Mouse (Mus musculus) liver, embryonic 13.5 days (tissue): Measurements from ENCODE around the gene Fbp1. TPM values are rescaled to one million over a fixed set of nuclear protein-coding genes. Genes with fewer than 3 reads are reported as not detected.

ENCODE experiments used
- ATAC-seq: fragments of 200-750 bp; cut with Nextera tagmentation; 2 replicates; pipeline ENCODE4 v1.8.0; 2017; ENCODE audit warnings: low read depth, mild to moderate bottlenecking, moderate number of reproducible peaks, moderate library complexity
- DNase-seq: peaks from one replicate; pipeline ENCODE4 v3.0.0; 2022
- H3K27ac ChIP-seq: fragments of 300-500 bp; sonication (generic); 2 replicates; pipeline ENCODE4 v1.5.1; 2015; ENCODE audit warnings: moderate library complexity, mild to moderate bottlenecking, inconsistent platforms
- H3K27me3 ChIP-seq: fragments of 300-500 bp; sonication (generic); 2 replicates; pipeline ENCODE4 v1.6.1; 2015; ENCODE audit warnings: mild to moderate bottlenecking, inconsistent platforms
- H3K36me3 ChIP-seq: fragments of 300-500 bp; sonication (generic); 2 replicates; pipeline ENCODE4 v1.6.1; 2015; ENCODE audit warnings: mild to moderate bottlenecking, inconsistent platforms
- H3K4me1 ChIP-seq: fragments of 300-500 bp; sonication (generic); replicated peaks from 2 replicates; pipeline ENCODE4 v1.6.1; 2015; ENCODE audit warnings: inconsistent platforms
- H3K4me2 ChIP-seq: fragments of 300-500 bp; sonication (generic); 2 replicates; pipeline ENCODE4 v1.6.1; 2015; ENCODE audit warnings: inconsistent platforms, mild to moderate bottlenecking, moderate library complexity
- H3K4me3 ChIP-seq: fragments of 300-500 bp; sonication (generic); replicated peaks from 2 replicates; pipeline ENCODE4 v1.5.1; 2015; ENCODE audit warnings: mild to moderate bottlenecking, inconsistent platforms
- H3K9ac ChIP-seq: fragments of 300-500 bp; sonication (generic); 2 replicates; pipeline ENCODE4 v1.6.1; 2015; ENCODE audit warnings: mild to moderate bottlenecking, inconsistent platforms
- H3K9me3 ChIP-seq: fragments of 300-500 bp; sonication (generic); replicated peaks from 2 replicates; pipeline ENCODE4 v1.6.1; 2016; ENCODE audit warnings: inconsistent platforms
- WGBS: fragments of 180-500 bp; shearing (Covaris S2); methylation state at CpG from one replicate; pipeline ENCODE4 v1.1.7; 2015; ENCODE audit not compliant: insufficient replicate concordance; 5-methylcytosine and 5-hydroxymethylcytosine counted together
- polyA plus RNA-seq: library from polyadenylated mRNA; unstranded; fragments of >200 nt; fragmentation: Nextera tagmentation; extraction: Ambion mirVana; gene quantifications from 2 replicates; pipeline ENCODE4 v1.2.1, GENCODE M21; 2015

Gene Fbp1
- polyA plus RNA-seq, 1 experiment from 2014 or later = 0.51 TPM

DNA sequence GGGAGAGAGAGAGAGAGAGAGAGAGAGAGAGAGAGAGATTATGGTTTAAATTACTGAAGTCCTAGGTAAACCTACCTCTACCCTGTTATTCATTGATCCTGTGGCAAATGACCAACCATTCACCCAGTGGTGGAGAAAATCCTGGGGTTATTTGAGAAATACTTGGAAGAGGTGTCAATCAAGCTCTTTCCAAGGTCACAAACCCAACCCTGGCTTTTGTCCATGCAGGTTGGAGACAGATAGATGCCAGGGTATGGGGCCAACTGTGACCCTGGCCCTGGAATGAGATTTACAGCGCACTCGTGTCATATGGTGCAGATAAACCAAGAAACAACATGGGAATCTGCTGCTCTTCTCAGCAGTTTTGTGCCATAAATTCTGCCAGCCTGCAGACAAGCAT lies 4.6 kb downstream of the Fbp1 start:
- Histone ChIP-seq H3K36me3 (no peaks in the 10 kb centered on the region), H3K27me3 (peaks cover 24% of the 10 kb centered on the region), H3K4me1 (peaks cover 11% of the 10 kb centered on the region), H3K9me3 (no peaks in the 10 kb centered on the region), H3K9ac (no peak overlapping the region), H3K4me2 (no peak overlapping the region), H3K27ac (no peak overlapping the region), H3K4me3 (no peak overlapping the region)
- DNase-seq (no peak), ATAC-seq (no peak)
- WGBS = 65% methylated on average over 2 of the region's 2 CpGs

DNA sequence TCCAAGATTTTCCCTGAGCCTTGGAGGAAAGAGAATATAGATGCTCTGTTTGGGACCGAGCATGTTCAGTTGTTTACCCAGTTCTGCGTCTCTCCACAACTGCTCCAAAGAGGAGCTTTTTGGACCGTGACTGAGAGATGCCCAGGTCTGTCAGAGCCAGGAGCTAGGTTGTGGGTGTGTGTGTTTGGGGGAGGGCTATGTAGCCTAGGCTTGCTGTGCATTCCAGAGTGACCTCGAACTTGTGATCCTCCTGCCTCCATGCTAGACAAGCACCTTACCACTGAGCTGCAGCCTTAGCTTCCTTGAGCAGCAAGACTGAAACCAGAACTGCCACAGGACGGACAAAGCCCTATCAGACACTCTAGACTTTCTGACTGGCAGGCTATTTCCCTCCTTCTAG lies 5.2 kb downstream of the Fbp1 start:
- no peak for ATAC-seq
- Histone ChIP-seq H3K27me3 (peaks cover 19% of the 10 kb centered on the region), H3K27ac (no peak overlapping the region), H3K4me1 (peaks cover 11% of the 10 kb centered on the region), H3K36me3 (no peaks in the 10 kb centered on the region), H3K4me3 (no peak overlapping the region), H3K9ac (no peak overlapping the region), H3K9me3 (no peaks in the 10 kb centered on the region), H3K4me2 (no peak overlapping the region)
- DNase-seq = no peak
- WGBS = 55% methylated on average over 5 of the region's 5 CpGs

DNA sequence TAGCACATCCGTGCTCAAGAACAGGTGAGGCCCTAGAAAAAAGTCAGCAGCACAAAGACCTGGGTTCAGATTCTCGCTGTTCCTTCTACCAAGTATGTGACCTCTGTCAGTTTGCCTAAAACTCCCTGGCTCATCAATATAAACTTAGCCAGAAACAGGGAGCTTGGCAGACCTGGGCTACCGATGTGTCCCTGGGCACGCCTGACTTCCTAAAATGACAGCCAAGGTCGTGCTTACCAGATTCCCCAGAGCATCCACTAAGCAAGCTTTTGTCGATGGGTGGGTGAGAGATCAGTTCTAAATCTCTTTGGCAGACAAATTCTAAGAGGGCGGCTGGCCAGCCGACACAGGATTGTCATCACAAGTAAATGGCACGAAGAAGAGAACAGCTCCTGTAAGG lies 6.7 kb downstream of the Fbp1 start:
- DNase-seq (no peak), ATAC-seq (no peak)
- Histone ChIP-seq H3K4me2 (no peak overlapping the region), H3K9ac (no peak overlapping the region), H3K4me3 (no peak overlapping the region), H3K4me1 (peaks cover 11% of the 10 kb centered on the region), H3K36me3 (no peaks in the 10 kb centered on the region), H3K27ac (no peak overlapping the region), H3K9me3 (no peaks in the 10 kb centered on the region), H3K27me3 (peaks cover 5% of the 10 kb centered on the region)
- WGBS = 60% methylated on average over 9 of the region's 9 CpGs

DNA sequence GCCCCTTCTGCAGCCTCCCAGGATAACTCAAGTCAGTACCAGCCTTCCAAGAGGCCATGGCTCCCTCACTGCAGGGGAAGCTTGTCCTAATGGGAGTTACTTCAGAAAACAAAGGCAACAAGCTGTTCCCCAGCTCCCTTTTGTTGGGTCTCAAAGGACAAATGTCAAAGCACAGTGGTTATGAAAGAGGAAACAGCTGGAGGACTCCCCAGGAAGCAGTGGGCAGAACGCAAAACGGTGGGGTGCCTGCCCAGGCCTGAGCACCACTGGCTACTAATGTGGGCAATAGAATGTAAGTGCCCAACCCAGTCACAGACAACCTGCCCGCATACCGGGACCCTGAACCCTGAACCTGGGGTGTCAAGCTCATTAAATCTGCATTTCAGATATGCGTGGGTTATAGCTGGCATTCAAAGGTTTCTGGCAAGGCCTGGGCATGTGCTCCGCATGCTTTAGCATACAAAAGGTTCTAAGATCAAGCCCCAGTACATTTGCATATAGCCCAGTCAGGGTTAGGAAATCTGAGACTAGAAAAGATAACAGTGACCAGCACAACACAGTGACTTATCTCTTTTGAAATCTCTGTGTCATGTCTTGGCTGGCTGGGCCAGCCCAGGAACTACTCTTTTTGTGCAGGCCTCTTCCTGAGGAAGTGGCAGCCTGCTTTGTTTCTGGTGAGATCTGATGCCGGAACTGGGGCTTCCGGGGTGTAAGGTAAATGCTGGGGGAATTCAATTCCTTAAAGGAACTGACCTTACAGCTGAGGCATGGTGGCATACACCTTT lies 8.1 kb downstream of the Fbp1 start:
- no peak overlapping the region for H3K4me2 ChIP-seq

DNA sequence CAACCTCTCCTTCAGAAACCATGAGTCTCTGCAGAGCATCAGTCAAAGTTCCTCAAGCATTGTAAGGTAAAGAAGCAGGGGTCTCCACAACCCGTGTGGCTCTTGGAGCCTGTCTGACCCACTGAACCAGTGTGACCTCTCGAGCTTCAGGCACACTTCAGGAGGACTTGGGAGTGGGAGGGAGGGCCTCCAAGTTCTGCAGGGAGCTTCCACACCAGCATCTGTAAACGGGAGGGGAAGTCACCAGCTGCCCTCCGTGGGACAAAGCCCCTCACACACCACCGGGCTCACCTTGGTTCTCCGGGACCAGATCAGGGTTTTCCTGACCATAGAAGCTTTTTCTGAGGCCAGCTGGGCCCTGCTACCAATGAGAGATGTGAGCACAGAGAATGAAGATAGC lies 8.7 kb downstream of the Fbp1 start:
- no peaks in the 10 kb centered on the region for H3K9me3 ChIP-seq
- peak overlapping the region; percentile 34; the same call in 1 of the 2 replicates for H3K27ac ChIP-seq
- no peak overlapping the region for H3K4me3 ChIP-seq
- DNase-seq (no peak), ATAC-seq (no peak)
- H3K4me1 ChIP-seq = peaks cover 11% of the 10 kb centered on the region
- WGBS = 24% methylated on average over 6 of the region's 6 CpGs
- no peak overlapping the region for H3K9ac ChIP-seq
- no peak overlapping the region for H3K4me2 ChIP-seq
- H3K27me3 ChIP-seq = no peaks in the 10 kb centered on the region
- H3K36me3 ChIP-seq = no peaks in the 10 kb centered on the region

More for the DNA sequence above, 8.1 kb downstream of the Fbp1 start:
- Histone ChIP-seq H3K27ac (peak overlapping the region; percentile 34; the same call in 1 of the 2 replicates), H3K4me3 (no peak overlapping the region), H3K27me3 (no peaks in the 10 kb centered on the region), H3K9me3 (no peaks in the 10 kb centered on the region), H3K4me1 (peaks cover 11% of the 10 kb centered on the region), H3K9ac (no peak overlapping the region), H3K36me3 (no peaks in the 10 kb centered on the region)
- DNase-seq (no peak), ATAC-seq (peak; percentile 31; the same call in 1 of the 2 replicates)
- WGBS = 19% methylated on average over 8 of the region's 8 CpGs

DNA sequence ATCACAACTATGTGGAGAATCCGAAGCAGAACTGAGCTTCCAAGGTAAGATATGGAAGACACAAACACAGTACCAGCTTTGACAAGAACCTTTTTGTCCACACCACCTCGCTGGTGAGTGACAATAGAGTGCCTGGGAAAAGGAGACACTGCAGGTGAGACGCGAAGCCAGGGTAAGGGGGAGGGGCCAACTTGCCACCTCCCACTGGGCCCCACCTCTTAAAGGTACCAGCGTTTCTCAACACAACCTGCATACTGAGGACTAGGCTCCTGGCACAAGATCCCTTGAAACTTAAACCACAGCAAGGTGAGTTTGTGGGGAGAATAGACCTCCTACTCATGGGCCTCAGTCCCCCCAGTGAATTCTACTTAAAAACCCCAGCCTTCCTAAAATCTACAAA lies 10.8 kb downstream of the Fbp1 start:
- no peaks in the 10 kb centered on the region for H3K27me3 ChIP-seq
- no peaks in the 10 kb centered on the region for H3K9me3 ChIP-seq
- peaks cover 11% of the 10 kb centered on the region for H3K4me1 ChIP-seq
- no peaks in the 10 kb centered on the region for H3K36me3 ChIP-seq
- ATAC-seq (no peak), DNase-seq (no peak)
- no peak overlapping the region for H3K27ac ChIP-seq
- no peak overlapping the region for H3K4me3 ChIP-seq
- no peak overlapping the region for H3K4me2 ChIP-seq
- H3K9ac ChIP-seq = no peak overlapping the region
- 31% methylated on average over 5 of the region's 5 CpGs for WGBS

DNA sequence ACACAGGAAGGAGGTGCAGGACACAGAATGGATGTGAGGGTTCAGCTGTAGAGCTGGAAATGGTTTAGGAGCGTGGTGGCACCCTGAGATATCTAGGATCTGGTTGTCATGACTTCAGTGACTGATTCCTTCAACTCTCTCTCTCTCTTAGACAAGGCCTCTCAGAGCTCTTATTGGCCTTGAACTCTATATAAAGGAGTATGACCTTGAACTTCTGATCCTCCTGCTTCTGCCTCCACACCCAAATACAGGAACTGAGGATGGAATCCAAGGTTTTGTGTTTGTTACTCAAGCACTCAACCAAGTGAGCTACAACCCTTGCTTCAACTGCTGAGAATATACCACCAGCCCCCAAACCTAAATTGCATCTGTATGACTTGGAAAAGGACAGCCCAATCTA lies 12.0 kb downstream of the Fbp1 start:
- DNase-seq (no peak), ATAC-seq (no peak)
- Histone ChIP-seq H3K4me2 (no peak overlapping the region), H3K4me3 (no peak overlapping the region), H3K9ac (no peak overlapping the region), H3K27ac (no peak overlapping the region), H3K9me3 (no peaks in the 10 kb centered on the region), H3K36me3 (no peaks in the 10 kb centered on the region), H3K4me1 (peaks cover 11% of the 10 kb centered on the region), H3K27me3 (no peaks in the 10 kb centered on the region)
- WGBS = 46% methylated on average over 1 of the region's 1 CpGs

DNA sequence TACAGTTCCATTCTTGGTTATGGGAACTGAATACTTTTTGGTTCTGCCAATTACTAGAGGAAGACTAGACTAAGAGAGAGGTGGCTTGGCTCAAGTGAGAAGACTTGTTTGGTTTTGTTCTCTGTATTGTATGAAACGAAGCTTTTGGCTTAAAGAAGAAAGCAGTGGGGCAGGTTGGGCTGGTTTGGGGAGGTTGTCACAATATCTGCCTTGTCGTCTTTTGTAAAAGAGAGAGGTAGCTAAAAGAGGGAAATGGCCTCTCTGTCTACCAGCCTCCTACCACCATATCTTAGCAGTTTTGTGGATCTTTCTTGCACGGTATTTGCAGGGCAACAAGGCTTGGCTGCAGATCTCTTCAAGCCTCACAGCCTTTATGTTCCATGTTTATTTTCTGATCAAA lies 15.8 kb downstream of the Fbp1 start:
- 46% methylated on average over 3 of the region's 3 CpGs for WGBS
- no peak for DNase-seq
- Histone ChIP-seq H3K9ac (no peak overlapping the region), H3K27ac (no peak overlapping the region), H3K4me2 (no peak overlapping the region), H3K4me1 (no peaks in the 10 kb centered on the region), H3K36me3 (no peaks in the 10 kb centered on the region), H3K4me3 (no peak overlapping the region), H3K27me3 (no peaks in the 10 kb centered on the region), H3K9me3 (no peaks in the 10 kb centered on the region)
- ATAC-seq = no peak

DNA sequence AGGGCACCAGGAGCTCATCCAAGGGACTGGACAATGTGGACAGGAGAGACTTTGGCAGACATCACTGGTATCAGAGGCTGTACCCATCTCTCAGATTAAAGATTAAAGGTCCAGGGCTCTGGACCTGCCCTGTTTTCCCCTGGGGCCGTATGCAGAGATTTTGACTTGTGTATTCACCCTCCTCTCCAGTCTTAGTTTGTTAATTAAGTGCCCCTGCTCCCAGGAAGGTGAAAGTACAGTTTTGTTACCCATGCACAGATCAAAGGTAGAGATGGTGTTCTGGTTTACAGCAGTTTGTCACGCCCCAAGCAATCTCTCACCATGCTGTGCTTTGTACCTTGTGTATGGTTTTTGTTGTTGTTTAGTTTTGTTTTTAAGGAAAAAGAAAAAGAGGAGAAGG lies 17.5 kb downstream of the Fbp1 start:
- DNase-seq (no peak), ATAC-seq (no peak)
- Histone ChIP-seq H3K27me3 (no peaks in the 10 kb centered on the region), H3K9ac (no peak overlapping the region), H3K4me1 (no peaks in the 10 kb centered on the region), H3K27ac (no peak overlapping the region), H3K36me3 (no peaks in the 10 kb centered on the region), H3K4me2 (no peak overlapping the region), H3K9me3 (no peaks in the 10 kb centered on the region), H3K4me3 (no peak overlapping the region)
- 66% methylated on average over 2 of the region's 2 CpGs for WGBS

DNA sequence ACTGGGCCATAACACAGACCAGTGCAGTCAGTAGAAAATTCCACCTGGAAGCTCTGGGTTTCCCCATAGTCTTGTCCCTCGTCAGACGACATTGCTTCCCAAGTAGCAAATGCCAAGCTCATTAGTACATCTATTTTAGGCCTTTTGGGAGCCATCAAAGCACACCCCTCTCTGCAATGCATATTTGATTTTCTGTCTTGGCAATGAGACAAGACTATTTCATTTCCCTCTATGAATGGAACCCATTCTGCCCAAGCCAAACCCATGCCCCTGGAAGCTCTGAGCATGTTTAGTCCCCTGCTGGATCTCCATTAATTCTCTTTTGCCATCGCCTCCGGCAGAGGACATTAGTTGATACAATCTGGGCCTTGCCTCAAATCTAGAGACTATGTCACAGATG lies 21.3 kb downstream of the Fbp1 start:
- DNase-seq = no peak
- no peak overlapping the region for H3K9ac ChIP-seq
- ATAC-seq = no peak
- H3K4me3 ChIP-seq = no peak overlapping the region
- no peak overlapping the region for H3K4me2 ChIP-seq
- H3K27ac ChIP-seq = no peak overlapping the region
- H3K36me3 ChIP-seq = no peaks in the 10 kb centered on the region
- WGBS = 75% methylated on average over 4 of the region's 4 CpGs
- no peaks in the 10 kb centered on the region for H3K9me3 ChIP-seq
- H3K27me3 ChIP-seq = no peaks in the 10 kb centered on the region
- H3K4me1 ChIP-seq = no peaks in the 10 kb centered on the region

DNA sequence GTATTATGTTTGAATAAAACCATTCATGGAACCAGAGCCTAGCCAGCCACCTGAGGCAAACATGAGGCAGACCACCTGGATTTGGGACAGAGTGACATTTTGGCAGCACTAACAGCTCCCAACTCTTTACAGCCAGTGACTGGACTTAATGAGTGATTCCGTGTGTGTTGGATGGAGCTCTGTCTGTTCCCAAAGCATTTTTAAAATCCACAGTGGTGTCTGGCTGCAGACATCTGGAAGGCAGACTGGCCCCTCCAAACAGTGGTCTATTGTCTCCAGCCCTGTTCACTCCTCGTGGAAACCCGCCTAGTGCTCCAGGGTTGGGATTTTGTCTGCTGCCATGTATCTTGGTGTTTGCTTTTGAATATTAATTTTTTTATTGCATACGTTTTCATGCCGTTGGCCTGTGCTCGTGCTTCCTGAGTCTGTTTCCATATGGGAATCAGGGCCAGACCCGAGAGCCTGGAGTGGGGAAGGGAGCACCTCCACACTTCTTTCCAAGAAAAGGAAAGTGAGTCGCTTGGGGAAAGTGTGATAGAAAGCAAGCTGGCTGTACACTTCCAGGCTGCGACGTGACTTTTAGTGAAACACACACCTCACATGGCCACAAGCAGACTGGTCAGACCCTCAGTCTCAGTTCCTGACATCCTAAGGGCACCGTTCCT lies 22.3 kb downstream of the Fbp1 start:
- WGBS = 59% methylated on average over 11 of the region's 11 CpGs
- Histone ChIP-seq H3K9ac (no peak overlapping the region), H3K4me1 (no peaks in the 10 kb centered on the region), H3K4me2 (no peak overlapping the region), H3K36me3 (no peaks in the 10 kb centered on the region), H3K27ac (no peak overlapping the region), H3K4me3 (no peak overlapping the region), H3K27me3 (no peaks in the 10 kb centered on the region), H3K9me3 (no peaks in the 10 kb centered on the region)
- ATAC-seq = no peak
- DNase-seq = no peak

DNA sequence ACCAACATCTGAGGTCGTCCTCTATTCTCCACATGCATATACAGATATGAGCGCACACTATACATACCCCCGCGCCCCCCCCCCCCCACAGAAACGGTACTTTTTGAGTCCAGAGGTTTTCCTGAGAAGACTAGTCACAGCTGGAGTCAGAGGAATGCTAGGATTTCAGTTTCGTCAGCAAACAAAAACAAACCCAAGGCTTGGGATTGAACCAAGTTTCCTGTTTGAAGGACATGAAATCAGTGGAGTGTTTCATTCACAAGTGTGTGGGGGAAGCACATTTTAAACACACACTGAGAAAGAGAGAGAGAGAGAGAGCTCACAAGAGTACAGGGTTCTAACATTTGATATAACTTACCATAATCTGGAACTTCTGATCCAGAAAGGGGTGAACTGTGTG lies 24.3 kb downstream of the Fbp1 start:
- Histone ChIP-seq H3K4me3 (no peak overlapping the region), H3K9ac (no peak overlapping the region), H3K27ac (no peak overlapping the region), H3K9me3 (no peaks in the 10 kb centered on the region), H3K4me2 (no peak overlapping the region), H3K27me3 (no peaks in the 10 kb centered on the region), H3K4me1 (no peaks in the 10 kb centered on the region), H3K36me3 (no peaks in the 10 kb centered on the region)
- WGBS = 48% methylated on average over 6 of the region's 6 CpGs
- ATAC-seq (no peak), DNase-seq (no peak)
